Mouse (Mus musculus) forebrain, embryonic 12.5 days (tissue): ENCODE data around the gene Igf1r. TPM values are rescaled to one million over a fixed set of nuclear protein-coding genes. Genes with fewer than 3 reads are reported as not detected.

Experiments
- ATAC-seq: fragments of 200-750 bp; cut with Nextera tagmentation; 2 replicates; pipeline ENCODE4 v1.8.0; 2017; ENCODE audit warnings: moderate TSS enrichment; ENCODE audit not compliant: low FRiP score
- H3K27ac ChIP-seq: fragments of 300-500 bp; sonication (generic); 2 replicates; pipeline ENCODE4 v1.5.1; 2016; ENCODE audit warnings: mild to moderate bottlenecking
- H3K27me3 ChIP-seq: fragments of 300-500 bp; sonication (generic); 2 replicates; pipeline ENCODE4 v1.6.1; 2016; ENCODE audit warnings: mild to moderate bottlenecking
- H3K36me3 ChIP-seq: fragments of 300-500 bp; sonication (generic); replicated peaks from 2 replicates; pipeline ENCODE4 v1.6.1; 2016; ENCODE audit warnings: mild to moderate bottlenecking
- H3K4me1 ChIP-seq: fragments of 300-500 bp; sonication (generic); 2 replicates; pipeline ENCODE4 v1.6.1; 2016
- H3K4me2 ChIP-seq: fragments of 300-500 bp; sonication (generic); 2 replicates; pipeline ENCODE4 v1.6.1; 2016; ENCODE audit warnings: mild to moderate bottlenecking, moderate library complexity
- H3K4me3 ChIP-seq: fragments of 300-500 bp; sonication (generic); replicated peaks from 2 replicates; pipeline ENCODE4 v1.5.1; 2016; ENCODE audit warnings: mild to moderate bottlenecking
- H3K9ac ChIP-seq: fragments of 300-500 bp; sonication (generic); 2 replicates; pipeline ENCODE4 v1.6.1; 2016; ENCODE audit warnings: mild to moderate bottlenecking
- H3K9me3 ChIP-seq: fragments of 300-500 bp; sonication (generic); 2 replicates; pipeline ENCODE4 v1.6.1; 2016
- WGBS: fragments of 180-500 bp; shearing (Covaris S2); methylation state at CpG from one replicate; pipeline ENCODE4 v1.1.7; 2016; 5-methylcytosine and 5-hydroxymethylcytosine counted together
- polyA plus RNA-seq: library from polyadenylated mRNA; unstranded; fragments of >200 nt; fragmentation: Nextera tagmentation; extraction: Ambion mirVana; gene quantifications from 2 replicates; pipeline ENCODE4 v1.2.1, GENCODE M21; 2016

Gene Igf1r
- polyA plus RNA-seq, 1 experiment from 2014 or later = 36.1 TPM

DNA sequence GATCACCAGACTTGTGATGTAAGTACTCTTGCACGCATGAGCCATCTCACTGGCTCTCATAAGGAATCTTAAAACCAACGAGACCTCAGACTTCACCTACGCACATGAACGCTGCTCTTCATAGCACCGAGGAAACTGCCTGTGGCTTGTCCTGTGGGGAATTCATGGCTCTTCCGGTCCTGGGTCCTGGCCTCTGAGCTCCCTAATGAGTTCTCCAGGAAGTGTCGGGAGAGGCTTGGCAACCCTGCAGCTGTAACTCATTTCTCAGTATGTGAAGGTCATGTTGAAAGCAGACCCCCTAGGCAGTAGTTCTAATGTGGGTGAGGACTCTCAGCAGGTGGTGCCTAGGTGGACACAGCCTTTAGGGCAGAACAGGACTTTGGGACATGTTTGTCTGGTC, 229.4 kb downstream of the Igf1r start:
- ATAC-seq = no peak
- H3K27ac ChIP-seq = no peak overlapping the region
- WGBS = 81% methylated on average over 7 of the region's 7 CpGs

DNA sequence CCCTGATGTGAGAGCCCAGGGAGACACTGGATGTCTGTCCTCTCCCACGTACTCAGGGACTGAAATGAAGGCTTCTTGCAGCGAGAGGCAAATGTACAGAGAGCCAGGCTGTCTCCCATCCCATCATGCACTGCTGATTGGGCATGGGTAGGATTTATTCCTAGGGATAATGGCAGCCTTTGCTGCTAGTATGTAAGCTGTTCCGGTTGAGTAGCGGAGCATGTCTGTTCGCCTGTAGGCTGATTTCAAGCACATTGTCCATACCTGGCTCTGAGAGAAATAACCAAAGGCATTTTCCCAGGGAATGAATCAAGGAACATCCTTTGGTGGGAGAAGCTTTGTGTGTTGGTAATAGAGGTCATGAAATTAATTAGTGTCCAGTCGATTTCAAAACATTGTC, 230.1 kb downstream of the Igf1r start:
- 81% methylated on average over 6 of the region's 6 CpGs for WGBS
- Histone ChIP-seq H3K9me3 (no peaks in the 10 kb centered on the region), H3K9ac (no peak overlapping the region), H3K4me2 (no peak overlapping the region), H3K27me3 (no peaks in the 10 kb centered on the region), H3K4me1 (peaks cover 6% of the 10 kb centered on the region; the same call in 1 of the 2 replicates), H3K36me3 (peaks cover 43% of the 10 kb centered on the region), H3K27ac (peak overlapping the region; percentile 10; the same call in 1 of the 2 replicates), H3K4me3 (no peak overlapping the region)
- no peak for ATAC-seq

More for the DNA sequence above, 229.4 kb downstream of the Igf1r start:
- Histone ChIP-seq H3K4me1 (peaks cover 6% of the 10 kb centered on the region; the same call in 1 of the 2 replicates), H3K27me3 (no peaks in the 10 kb centered on the region), H3K4me2 (no peak overlapping the region), H3K4me3 (no peak overlapping the region), H3K36me3 (peaks cover 36% of the 10 kb centered on the region), H3K9ac (no peak overlapping the region), H3K9me3 (no peaks in the 10 kb centered on the region)

DNA sequence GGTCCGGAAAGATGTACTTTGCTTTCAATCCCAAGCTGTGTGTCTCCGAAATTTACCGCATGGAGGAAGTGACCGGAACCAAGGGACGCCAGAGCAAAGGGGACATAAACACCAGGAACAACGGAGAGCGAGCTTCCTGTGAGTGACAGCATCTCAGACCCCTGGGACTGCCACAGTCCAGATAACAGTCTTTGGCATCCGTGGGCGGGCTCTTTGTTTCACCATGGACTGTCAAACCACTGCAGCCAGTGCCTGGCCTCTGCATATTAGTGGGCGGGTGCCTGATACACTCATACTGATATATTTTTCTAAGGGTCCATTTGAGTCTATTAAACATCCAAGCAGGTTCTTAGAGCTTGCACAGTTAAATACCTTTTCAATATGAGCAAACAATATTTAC, 230.8 kb downstream of the Igf1r start:
- ATAC-seq = no peak
- Histone ChIP-seq H3K36me3 (peaks cover 48% of the 10 kb centered on the region), H3K4me2 (no peak overlapping the region), H3K27ac (no peak overlapping the region), H3K4me1 (peaks cover 6% of the 10 kb centered on the region; the same call in 1 of the 2 replicates), H3K4me3 (no peak overlapping the region), H3K9me3 (no peaks in the 10 kb centered on the region), H3K27me3 (no peaks in the 10 kb centered on the region), H3K9ac (no peak overlapping the region)
- WGBS = 94% methylated on average over 10 of the region's 10 CpGs

DNA sequence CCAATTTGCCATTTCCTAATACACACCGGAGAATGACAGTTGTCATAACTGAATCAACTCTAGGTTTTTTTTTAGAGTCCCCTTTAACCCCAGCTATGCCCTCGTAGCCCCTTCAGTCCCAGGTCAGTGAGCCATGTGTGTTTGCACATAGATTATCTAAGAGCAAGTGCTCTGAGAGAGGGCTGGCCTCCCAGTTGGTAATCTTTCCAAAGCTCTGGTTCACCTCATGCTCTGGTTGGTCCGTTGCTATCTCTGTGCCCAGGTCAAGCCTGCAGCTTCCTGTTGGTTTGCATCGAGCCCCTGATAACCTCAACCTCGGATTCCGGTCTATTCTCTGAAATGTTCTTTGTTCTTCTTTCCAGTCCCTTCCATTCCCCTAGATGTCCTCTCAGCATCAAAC, 236.6 kb downstream of the Igf1r start:
- WGBS = 90% methylated on average over 6 of the region's 6 CpGs
- peaks cover 82% of the 10 kb centered on the region for H3K36me3 ChIP-seq
- ATAC-seq = no peak

DNA sequence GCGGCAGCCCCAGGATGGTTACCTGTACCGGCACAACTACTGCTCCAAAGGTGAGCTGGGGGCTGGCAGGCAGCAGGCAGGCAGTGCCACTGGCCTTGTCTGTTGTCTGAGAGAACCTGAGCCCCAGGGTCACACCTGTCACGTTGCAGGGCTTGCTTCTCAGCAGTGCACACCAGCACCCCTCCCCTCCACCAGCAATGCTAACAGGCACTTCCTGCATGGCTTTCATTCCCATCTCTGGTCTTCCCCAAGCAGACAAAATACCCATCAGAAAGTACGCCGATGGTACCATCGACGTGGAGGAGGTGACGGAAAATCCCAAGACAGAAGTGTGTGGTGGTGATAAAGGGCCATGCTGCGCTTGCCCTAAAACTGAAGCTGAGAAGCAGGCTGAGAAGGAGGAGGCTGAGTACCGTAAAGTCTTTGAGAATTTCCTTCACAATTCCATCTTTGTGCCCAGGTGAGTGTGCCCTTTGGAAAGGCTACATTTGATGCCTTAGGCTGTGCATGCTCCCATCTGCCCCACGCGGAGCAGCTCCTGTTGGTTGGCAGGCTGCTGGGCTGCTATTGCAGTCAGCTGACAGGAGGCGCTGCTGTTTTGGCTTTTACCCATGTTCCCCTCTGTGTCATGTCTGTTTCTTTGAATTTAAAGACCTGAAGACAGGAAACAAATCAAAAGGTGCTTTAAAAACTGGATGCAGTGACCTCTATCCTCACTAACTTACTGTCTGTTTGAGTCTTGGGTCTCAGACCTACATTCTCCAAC, 237.2 kb downstream of the Igf1r start:
- no peaks in the 10 kb centered on the region for H3K27me3 ChIP-seq
- no peak for ATAC-seq
- no peaks in the 10 kb centered on the region for H3K9me3 ChIP-seq
- H3K36me3 ChIP-seq = peaks cover 82% of the 10 kb centered on the region
- H3K4me2 ChIP-seq = no peak overlapping the region
- 93% methylated on average over 13 of the region's 13 CpGs for WGBS
- no peak overlapping the region for H3K9ac ChIP-seq
- H3K4me1 ChIP-seq = no peaks in the 10 kb centered on the region
- H3K27ac ChIP-seq = no peak overlapping the region
- H3K4me3 ChIP-seq = no peak overlapping the region

More for the DNA sequence above, 236.6 kb downstream of the Igf1r start:
- H3K9me3 ChIP-seq = no peaks in the 10 kb centered on the region
- H3K9ac ChIP-seq = no peak overlapping the region
- H3K4me3 ChIP-seq = no peak overlapping the region
- H3K27ac ChIP-seq = no peak overlapping the region
- no peaks in the 10 kb centered on the region for H3K27me3 ChIP-seq
- no peak overlapping the region for H3K4me2 ChIP-seq
- H3K4me1 ChIP-seq = no peaks in the 10 kb centered on the region

DNA sequence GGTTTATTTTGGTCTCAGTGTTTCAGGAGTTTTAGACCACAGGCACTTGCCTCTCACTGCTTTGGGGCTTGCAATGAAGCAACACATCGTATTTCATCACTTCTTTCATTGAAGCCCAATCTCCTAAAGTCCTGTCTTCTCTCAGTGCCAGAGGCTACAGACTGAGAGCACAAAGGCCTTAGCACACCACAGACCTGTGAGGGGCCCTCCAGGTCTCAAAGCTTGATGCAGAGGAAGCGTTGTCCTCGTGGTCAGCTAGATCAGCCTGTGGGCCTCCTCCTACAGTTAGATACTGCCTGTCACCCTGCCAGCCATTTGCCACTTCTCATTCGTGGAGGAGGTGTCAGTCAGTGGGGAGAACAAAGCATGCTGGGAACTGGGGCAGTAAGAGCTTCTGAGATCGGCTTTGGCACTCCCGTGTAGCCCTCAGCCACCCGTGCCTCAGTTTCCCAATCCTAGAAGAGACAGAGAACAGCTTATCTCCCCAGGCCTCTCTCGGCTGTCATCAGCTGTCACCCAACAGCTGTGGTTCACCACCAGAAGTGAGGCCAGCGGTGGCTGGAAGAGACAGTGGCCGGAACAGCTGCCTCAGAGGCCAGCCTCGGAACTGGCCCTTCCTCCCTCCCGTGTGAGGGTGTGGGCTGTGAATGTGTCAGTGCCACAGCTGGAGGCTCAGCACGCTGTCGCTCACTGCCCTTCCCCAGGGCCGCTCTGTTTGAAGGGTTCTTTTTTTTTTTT, 241.5 kb downstream of the Igf1r start:
- Histone ChIP-seq H3K27me3 (no peaks in the 10 kb centered on the region), H3K36me3 (peaks cover 84% of the 10 kb centered on the region), H3K4me3 (no peak overlapping the region), H3K9me3 (no peaks in the 10 kb centered on the region), H3K9ac (no peak overlapping the region), H3K4me1 (0 out of 2 replicates have a peak, but pooled peaks cover 2% of the 10 kb centered on the region), H3K4me2 (no peak overlapping the region), H3K27ac (no peak overlapping the region)
- no peak for ATAC-seq
- WGBS = 90% methylated on average over 15 of the region's 15 CpGs

DNA sequence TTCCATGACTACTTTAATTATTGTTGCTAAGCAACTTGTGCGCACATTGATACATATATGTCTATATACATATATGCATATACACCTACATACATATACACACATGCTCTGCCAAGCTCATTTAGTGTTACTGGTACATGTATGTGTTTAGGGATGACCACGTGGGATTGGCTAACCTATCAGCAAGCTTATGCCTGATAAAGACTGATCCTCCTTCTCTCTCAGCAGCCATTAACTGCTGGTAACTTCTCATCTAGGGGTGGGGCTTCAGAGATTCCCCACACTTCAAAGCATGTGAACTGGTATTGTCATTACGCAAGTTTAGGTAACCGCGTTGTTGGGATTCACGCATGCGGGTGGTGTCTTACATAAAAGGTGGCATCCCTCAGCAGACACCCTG, 247.0 kb downstream of the Igf1r start:
- no peaks in the 10 kb centered on the region for H3K27me3 ChIP-seq
- ATAC-seq = no peak
- H3K4me3 ChIP-seq = no peak overlapping the region
- H3K9me3 ChIP-seq = no peaks in the 10 kb centered on the region
- 0 out of 2 replicates have a peak, but pooled peaks cover 2% of the 10 kb centered on the region for H3K4me1 ChIP-seq
- H3K36me3 ChIP-seq = peaks cover 68% of the 10 kb centered on the region
- no peak overlapping the region for H3K27ac ChIP-seq
- H3K4me2 ChIP-seq = no peak overlapping the region
- WGBS = 95% methylated on average over 7 of the region's 7 CpGs
- H3K9ac ChIP-seq = no peak overlapping the region

DNA sequence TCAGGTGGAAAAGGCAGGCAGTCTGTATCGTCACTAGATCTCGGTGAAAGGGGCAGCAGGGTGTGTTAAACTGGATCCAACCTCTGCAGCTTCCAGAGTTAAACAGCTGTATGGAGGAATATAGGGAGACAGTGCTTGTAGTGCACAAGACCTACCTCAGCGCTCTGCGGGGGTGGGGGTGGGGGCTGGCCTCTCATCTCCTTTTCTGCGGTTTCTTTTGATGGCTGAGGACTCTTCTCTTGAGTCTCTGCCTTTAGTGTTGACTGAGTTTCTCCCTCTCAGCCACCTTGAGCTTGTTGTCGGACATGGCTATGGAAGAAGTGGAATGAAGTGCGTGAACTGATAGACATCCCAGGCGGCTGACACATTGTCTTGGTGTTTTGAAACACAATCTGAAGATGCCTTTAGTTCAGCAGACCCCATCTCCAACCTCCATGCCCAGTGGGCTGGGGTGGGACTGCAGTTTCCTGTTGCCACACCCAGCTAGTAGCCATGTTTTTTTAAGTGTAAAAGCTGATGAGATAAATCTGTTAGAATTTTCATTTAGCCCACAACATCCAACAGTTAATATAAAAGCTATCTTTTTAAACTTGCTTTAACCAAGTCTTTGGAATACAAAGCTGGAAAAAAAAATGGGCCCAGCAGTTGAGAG, 253.3 kb downstream of the Igf1r start:
- H3K36me3 ChIP-seq = peaks cover 85% of the 10 kb centered on the region
- WGBS = 95% methylated on average over 8 of the region's 8 CpGs

DNA sequence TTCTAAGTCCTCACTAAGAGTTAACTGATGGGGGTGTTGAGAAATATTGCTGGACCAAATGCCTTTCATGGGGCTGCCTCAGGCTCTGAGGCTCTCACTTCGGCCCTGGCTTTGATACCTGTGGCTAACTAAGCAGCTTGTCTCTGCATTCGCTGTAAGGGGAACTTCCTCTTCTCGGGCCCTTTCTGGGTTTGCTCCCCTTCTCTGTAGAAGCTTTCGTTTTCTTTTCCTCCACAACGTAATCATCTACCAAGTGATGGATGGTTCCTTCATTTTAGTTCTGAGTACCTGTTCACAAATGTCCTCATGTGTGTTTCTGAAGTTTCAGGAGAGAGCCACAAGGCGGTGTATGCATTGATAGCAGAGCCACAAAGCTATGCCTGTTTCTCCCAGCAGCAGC, 256.4 kb downstream of the Igf1r start:
- H3K4me1 ChIP-seq = no peaks in the 10 kb centered on the region
- H3K9ac ChIP-seq = no peak overlapping the region
- no peak overlapping the region for H3K27ac ChIP-seq
- ATAC-seq = no peak
- no peaks in the 10 kb centered on the region for H3K9me3 ChIP-seq
- no peak overlapping the region for H3K4me3 ChIP-seq
- 93% methylated on average over 6 of the region's 6 CpGs for WGBS
- H3K4me2 ChIP-seq = no peak overlapping the region
- H3K27me3 ChIP-seq = no peaks in the 10 kb centered on the region
- peaks cover 80% of the 10 kb centered on the region for H3K36me3 ChIP-seq

More for the DNA sequence above, 253.3 kb downstream of the Igf1r start:
- no peak overlapping the region for H3K9ac ChIP-seq
- H3K4me2 ChIP-seq = no peak overlapping the region
- no peaks in the 10 kb centered on the region for H3K9me3 ChIP-seq
- no peaks in the 10 kb centered on the region for H3K4me1 ChIP-seq
- H3K4me3 ChIP-seq = no peak overlapping the region
- H3K27me3 ChIP-seq = no peaks in the 10 kb centered on the region
- ATAC-seq = no peak
- H3K27ac ChIP-seq = no peak overlapping the region

DNA sequence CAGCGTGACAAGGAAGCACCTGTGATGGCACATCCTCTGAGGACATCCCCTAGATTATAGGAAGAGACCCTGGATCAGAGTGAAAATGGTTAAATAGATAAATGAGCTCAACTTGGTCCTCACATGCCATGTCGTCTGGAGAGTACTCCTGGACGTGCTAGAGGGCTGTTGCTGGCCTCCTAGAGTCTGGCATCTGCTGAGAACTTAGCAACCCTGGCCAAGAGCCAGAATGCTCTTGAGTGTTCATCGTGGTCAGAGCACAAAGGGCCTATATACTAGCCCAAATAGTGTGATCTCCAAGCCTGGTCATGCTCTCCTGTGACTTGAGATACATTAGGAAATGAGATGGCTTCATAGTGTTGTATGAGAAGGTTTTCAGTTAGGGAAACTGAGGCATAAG, 257.8 kb downstream of the Igf1r start:
- H3K4me3 ChIP-seq = no peak overlapping the region
- no peaks in the 10 kb centered on the region for H3K27me3 ChIP-seq
- 79% methylated on average over 4 of the region's 4 CpGs for WGBS
- H3K4me2 ChIP-seq = no peak overlapping the region
- H3K9ac ChIP-seq = no peak overlapping the region
- ATAC-seq = no peak
- H3K9me3 ChIP-seq = no peaks in the 10 kb centered on the region
- H3K4me1 ChIP-seq = no peaks in the 10 kb centered on the region
- H3K36me3 ChIP-seq = peaks cover 80% of the 10 kb centered on the region
- H3K27ac ChIP-seq = no peak overlapping the region

DNA sequence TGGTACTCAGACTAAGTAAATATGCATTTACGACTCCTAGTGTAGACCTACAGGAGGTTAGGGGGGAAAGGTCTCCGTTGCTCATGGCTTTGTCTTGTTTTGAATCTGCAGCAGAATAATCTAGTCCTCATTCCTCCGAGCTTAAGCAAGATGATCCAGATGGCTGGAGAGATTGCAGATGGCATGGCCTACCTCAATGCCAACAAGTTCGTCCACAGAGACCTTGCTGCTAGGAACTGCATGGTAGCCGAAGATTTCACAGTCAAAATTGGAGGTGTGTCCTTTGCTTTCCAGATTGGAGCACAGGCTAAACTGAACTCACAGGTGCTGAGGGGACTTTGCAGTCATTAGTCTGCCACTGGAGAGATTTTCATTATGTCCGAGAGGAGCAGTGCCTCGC, 259.3 kb downstream of the Igf1r start:
- no peak overlapping the region for H3K9ac ChIP-seq
- H3K27me3 ChIP-seq = no peaks in the 10 kb centered on the region
- 94% methylated on average over 7 of the region's 7 CpGs for WGBS
- H3K27ac ChIP-seq = no peak overlapping the region
- no peak overlapping the region for H3K4me3 ChIP-seq
- no peak overlapping the region for H3K4me2 ChIP-seq
- no peaks in the 10 kb centered on the region for H3K9me3 ChIP-seq
- no peaks in the 10 kb centered on the region for H3K4me1 ChIP-seq
- peaks cover 80% of the 10 kb centered on the region for H3K36me3 ChIP-seq
- no peak for ATAC-seq

DNA sequence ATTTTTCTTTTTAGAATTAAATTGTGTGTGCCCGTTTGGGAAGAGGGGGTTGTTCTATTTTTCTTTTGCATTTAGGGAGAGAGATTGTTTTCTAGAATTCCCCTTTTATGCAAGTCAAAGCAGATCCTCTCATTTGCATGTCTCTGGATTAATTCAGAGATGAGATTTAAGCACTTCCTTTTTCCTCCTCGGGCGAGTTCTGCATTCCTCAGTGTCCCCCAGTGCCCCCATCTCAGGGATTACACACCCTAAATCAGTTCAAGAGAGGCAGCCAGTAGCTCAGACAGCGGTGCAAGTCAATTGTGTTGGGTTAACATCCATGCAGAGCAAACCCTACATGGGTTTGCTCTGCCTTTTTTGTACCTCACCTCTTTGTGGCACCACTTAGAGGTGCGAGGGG, 261.2 kb downstream of the Igf1r start:
- Histone ChIP-seq H3K9me3 (no peaks in the 10 kb centered on the region), H3K27ac (no peak overlapping the region), H3K27me3 (no peaks in the 10 kb centered on the region), H3K4me2 (no peak overlapping the region), H3K36me3 (peaks cover 80% of the 10 kb centered on the region), H3K9ac (no peak overlapping the region), H3K4me1 (no peaks in the 10 kb centered on the region), H3K4me3 (no peak overlapping the region)
- 77% methylated on average over 5 of the region's 5 CpGs for WGBS
- no peak for ATAC-seq
